Mouse (Mus musculus): Measurements from ENCODE around the gene Mindy3. TPM values are rescaled to one million over a fixed set of nuclear protein-coding genes. Genes with fewer than 3 reads are reported as not detected.

The Mindy3 gene
- polyA plus RNA-seq, 1 experiment, result 70.3 TPM

- TF ChIP-seq CTCF (IDR thresholded peaks at IDR 0.05; ENCODE audit: extremely low read depth, insufficient read length, insufficient replicate concordance, low read depth, low read length) (no peak), POLR2A (IDR thresholded peaks at IDR 0.05; ENCODE audit: low read depth, low read length) (no peak)
- Histone ChIP-seq H3K36me3 (ENCODE audit: control insufficient read depth, insufficient read depth, low read length) (no peaks in the 10 kb centered on the region), H3K4me1 (ENCODE audit: control insufficient read depth, insufficient read depth, insufficient read length, low read length) (peaks cover 5% of the 10 kb centered on the region; the same call in 1 of the 2 replicates), H3K27me3 (ENCODE audit: control insufficient read depth, insufficient read depth, low read length) (no peaks in the 10 kb centered on the region), H3K4me3 (ENCODE audit: low read depth, low read length) (peak overlapping the region; percentile 77), H3K27ac (ENCODE audit: insufficient read depth, low read depth, low read length) (peak overlapping the region; percentile 13; the same call in 1 of the 2 replicates)
- WGBS, result 1% methylated on average over 40 of the region's 40 CpGs
These were observed 572 bp downstream of the Mindy3 start for GRCm38 (mm10) chr2:12418534-12419261.

- WGBS, result 30% methylated on average over 8 of the region's 8 CpGs
- no peak overlapping the region for H3K27ac ChIP-seq (ENCODE audit: insufficient read depth, low read depth, low read length)
- no peak for TF ChIP-seq POLR2A (IDR thresholded peaks at IDR 0.05; ENCODE audit: low read depth, low read length)
- no peak for TF ChIP-seq CTCF (IDR thresholded peaks at IDR 0.05; ENCODE audit: extremely low read depth, insufficient read length, insufficient replicate concordance, low read depth, low read length)
- peak overlapping the region; percentile 77; the same call in 1 of the 2 replicates for H3K4me3 ChIP-seq (ENCODE audit: low read depth, low read length)
- H3K36me3 ChIP-seq (ENCODE audit: control insufficient read depth, insufficient read depth, low read length), result no peaks in the 10 kb centered on the region
- H3K27me3 ChIP-seq (ENCODE audit: control insufficient read depth, insufficient read depth, low read length), result no peaks in the 10 kb centered on the region
- H3K4me1 ChIP-seq (ENCODE audit: control insufficient read depth, insufficient read depth, insufficient read length, low read length), result peaks cover 5% of the 10 kb centered on the region; the same call in 1 of the 2 replicates
These were observed 1.1 kb downstream of the Mindy3 start for GRCm38 (mm10) chr2:12418121-12418520.

GRCm38 (mm10) chr2:12412309-12412708 lies 7.0 kb downstream of the Mindy3 start:
- peaks cover 2% of the 10 kb centered on the region for H3K36me3 ChIP-seq (ENCODE audit: control insufficient read depth, insufficient read depth, low read length)
- no peaks in the 10 kb centered on the region; the same call in 1 of the 2 replicates for H3K4me1 ChIP-seq (ENCODE audit: control insufficient read depth, insufficient read depth, insufficient read length, low read length)
- no peaks in the 10 kb centered on the region for H3K27me3 ChIP-seq (ENCODE audit: control insufficient read depth, insufficient read depth, low read length)
- no peak overlapping the region for H3K4me3 ChIP-seq (ENCODE audit: low read depth, low read length)
- WGBS, result 79% methylated on average over 2 of the region's 2 CpGs
- H3K27ac ChIP-seq (ENCODE audit: insufficient read depth, low read depth, low read length), result no peak overlapping the region
- TF ChIP-seq CTCF (IDR thresholded peaks at IDR 0.05; ENCODE audit: extremely low read depth, insufficient read length, insufficient replicate concordance, low read depth, low read length) (no peak), POLR2A (IDR thresholded peaks at IDR 0.05; ENCODE audit: low read depth, low read length) (no peak)

- H3K4me1 ChIP-seq (ENCODE audit: control insufficient read depth, insufficient read depth, insufficient read length, low read length), result no peaks in the 10 kb centered on the region; the same call in 1 of the 2 replicates
- TF ChIP-seq CTCF (IDR thresholded peaks at IDR 0.05; ENCODE audit: extremely low read depth, insufficient read length, insufficient replicate concordance, low read depth, low read length), result no peak
- TF ChIP-seq POLR2A (IDR thresholded peaks at IDR 0.05; ENCODE audit: low read depth, low read length), result no peak
- 19% methylated on average over 2 of the region's 2 CpGs for WGBS
These were observed 8.1 kb downstream of the Mindy3 start for GRCm38 (mm10) chr2:12411129-12411528.

GRCm38 (mm10) chr2:12406737-12407136 lies 12.5 kb downstream of the Mindy3 start:
- Histone ChIP-seq H3K27ac (ENCODE audit: insufficient read depth, low read depth, low read length) (no peak overlapping the region), H3K27me3 (ENCODE audit: control insufficient read depth, insufficient read depth, low read length) (no peaks in the 10 kb centered on the region), H3K4me3 (ENCODE audit: low read depth, low read length) (no peak overlapping the region), H3K36me3 (ENCODE audit: control insufficient read depth, insufficient read depth, low read length) (peaks cover 8% of the 10 kb centered on the region), H3K4me1 (ENCODE audit: control insufficient read depth, insufficient read depth, insufficient read length, low read length) (no peaks in the 10 kb centered on the region)
- WGBS, result 83% methylated on average over 2 of the region's 2 CpGs
- TF ChIP-seq POLR2A (IDR thresholded peaks at IDR 0.05; ENCODE audit: low read depth, low read length) (no peak), CTCF (IDR thresholded peaks at IDR 0.05; ENCODE audit: extremely low read depth, insufficient read length, insufficient replicate concordance, low read depth, low read length) (no peak)

More at GRCm38 (mm10) chr2:12411129-12411528, 8.1 kb downstream of the Mindy3 start:
- no peak overlapping the region for H3K27ac ChIP-seq (ENCODE audit: insufficient read depth, low read depth, low read length)
- H3K4me3 ChIP-seq (ENCODE audit: low read depth, low read length), result no peak overlapping the region
- H3K27me3 ChIP-seq (ENCODE audit: control insufficient read depth, insufficient read depth, low read length), result no peaks in the 10 kb centered on the region
- peaks cover 2% of the 10 kb centered on the region for H3K36me3 ChIP-seq (ENCODE audit: control insufficient read depth, insufficient read depth, low read length)

- Histone ChIP-seq H3K4me1 (ENCODE audit: control insufficient read depth, insufficient read depth, insufficient read length, low read length) (no peaks in the 10 kb centered on the region), H3K27me3 (ENCODE audit: control insufficient read depth, insufficient read depth, low read length) (no peaks in the 10 kb centered on the region)
- TF ChIP-seq POLR2A (IDR thresholded peaks at IDR 0.05; ENCODE audit: low read depth, low read length), result no peak
- TF ChIP-seq CTCF (IDR thresholded peaks at IDR 0.05; ENCODE audit: extremely low read depth, insufficient read length, insufficient replicate concordance, low read depth, low read length), result no peak
These were observed 16.8 kb downstream of the Mindy3 start for GRCm38 (mm10) chr2:12402469-12402868.

GRCm38 (mm10) chr2:12401137-12401536 lies 18.1 kb downstream of the Mindy3 start:
- Histone ChIP-seq H3K4me3 (ENCODE audit: low read depth, low read length) (no peak overlapping the region), H3K27me3 (ENCODE audit: control insufficient read depth, insufficient read depth, low read length) (no peaks in the 10 kb centered on the region), H3K27ac (ENCODE audit: insufficient read depth, low read depth, low read length) (no peak overlapping the region), H3K36me3 (ENCODE audit: control insufficient read depth, insufficient read depth, low read length) (peaks cover 12% of the 10 kb centered on the region), H3K4me1 (ENCODE audit: control insufficient read depth, insufficient read depth, insufficient read length, low read length) (no peaks in the 10 kb centered on the region)
- WGBS, result 95% methylated on average over 1 of the region's 1 CpGs
- TF ChIP-seq POLR2A (IDR thresholded peaks at IDR 0.05; ENCODE audit: low read depth, low read length), result no peak
- TF ChIP-seq CTCF (IDR thresholded peaks at IDR 0.05; ENCODE audit: extremely low read depth, insufficient read length, insufficient replicate concordance, low read depth, low read length), result no peak

More at GRCm38 (mm10) chr2:12402469-12402868, 16.8 kb downstream of the Mindy3 start:
- WGBS, result 80% methylated on average over 3 of the region's 3 CpGs
- Histone ChIP-seq H3K27ac (ENCODE audit: insufficient read depth, low read depth, low read length) (no peak overlapping the region), H3K36me3 (ENCODE audit: control insufficient read depth, insufficient read depth, low read length) (peaks cover 12% of the 10 kb centered on the region), H3K4me3 (ENCODE audit: low read depth, low read length) (no peak overlapping the region)
